Mouse (Mus musculus) midbrain, embryonic 10.5 days (tissue): ENCODE data around the gene Derl2. TPM values are rescaled to one million over a fixed set of nuclear protein-coding genes. Genes with fewer than 3 reads are reported as not detected.

Source experiments
- DNase-seq: peaks from one replicate; pipeline ENCODE4 v3.0.0-alpha.2; 2017; ENCODE audit warnings: low spot score
- H3K27ac ChIP-seq: fragments of 300-500 bp; sonication (generic); replicated peaks from 2 replicates; pipeline ENCODE4 v1.5.1; 2016; ENCODE audit warnings: mild to moderate bottlenecking
- H3K27me3 ChIP-seq: fragments of 300-500 bp; sonication (generic); 2 replicates; pipeline ENCODE4 v1.6.1; 2016; ENCODE audit warnings: low read depth, mild to moderate bottlenecking; ENCODE audit not compliant: poor library complexity, severe bottlenecking
- H3K36me3 ChIP-seq: fragments of 300-500 bp; sonication (generic); 2 replicates; pipeline ENCODE4 v1.6.1; 2016; ENCODE audit warnings: mild to moderate bottlenecking, moderate library complexity
- H3K4me1 ChIP-seq: fragments of 300-500 bp; sonication (generic); 2 replicates; pipeline ENCODE4 v1.6.1; 2016
- H3K4me3 ChIP-seq: fragments of 300-500 bp; sonication (generic); 2 replicates; pipeline ENCODE4 v1.5.1; 2016; ENCODE audit warnings: mild to moderate bottlenecking, moderate library complexity
- H3K9me3 ChIP-seq: fragments of 300-500 bp; sonication (generic); replicated peaks from 2 replicates; pipeline ENCODE4 v1.6.1; 2016; ENCODE audit warnings: mild to moderate bottlenecking
- WGBS: fragments of 180-500 bp; shearing (Covaris S2); methylation state at CpG from one replicate; pipeline ENCODE4 v1.1.7; 2016; 5-methylcytosine and 5-hydroxymethylcytosine counted together
- polyA plus RNA-seq: library from polyadenylated mRNA; unstranded; fragments of >200 nt; fragmentation: Nextera tagmentation; extraction: Ambion mirVana; gene quantifications from 2 replicates; pipeline ENCODE4 v1.2.1, GENCODE M21; 2016

Gene Derl2
- polyA plus RNA-seq, 1 experiment from 2014 or later, result 39.8 TPM

DNA sequence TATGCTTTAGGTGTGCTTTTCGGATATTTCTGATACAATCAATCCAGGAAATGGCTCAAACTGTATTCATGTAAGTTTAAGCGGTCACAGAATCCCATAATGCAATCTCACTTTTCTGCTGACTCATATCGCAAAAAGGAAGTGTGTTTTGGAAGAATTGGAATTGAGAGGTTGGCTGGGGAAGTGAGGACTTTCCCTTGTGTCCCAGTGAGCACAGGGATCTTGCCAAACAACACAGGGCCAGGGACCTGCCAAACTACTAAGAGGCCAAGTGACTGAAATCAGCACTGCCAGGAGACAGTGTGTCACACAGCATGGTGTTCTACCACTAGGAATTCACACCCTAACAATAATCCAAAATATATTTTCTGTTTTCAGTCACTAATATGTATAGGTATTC lies 11.3 kb downstream of the Derl2 start:
- no peak overlapping the region for H3K4me3 ChIP-seq
- DNase-seq, result no peak
- H3K9me3 ChIP-seq, result no peaks in the 10 kb centered on the region
- H3K4me1 ChIP-seq, result peaks cover 9% of the 10 kb centered on the region
- peaks cover 62% of the 10 kb centered on the region for H3K36me3 ChIP-seq
- no peak overlapping the region for H3K27ac ChIP-seq
- WGBS, result 97% methylated on average over 3 of the region's 3 CpGs
- H3K27me3 ChIP-seq, result no peaks in the 10 kb centered on the region

DNA sequence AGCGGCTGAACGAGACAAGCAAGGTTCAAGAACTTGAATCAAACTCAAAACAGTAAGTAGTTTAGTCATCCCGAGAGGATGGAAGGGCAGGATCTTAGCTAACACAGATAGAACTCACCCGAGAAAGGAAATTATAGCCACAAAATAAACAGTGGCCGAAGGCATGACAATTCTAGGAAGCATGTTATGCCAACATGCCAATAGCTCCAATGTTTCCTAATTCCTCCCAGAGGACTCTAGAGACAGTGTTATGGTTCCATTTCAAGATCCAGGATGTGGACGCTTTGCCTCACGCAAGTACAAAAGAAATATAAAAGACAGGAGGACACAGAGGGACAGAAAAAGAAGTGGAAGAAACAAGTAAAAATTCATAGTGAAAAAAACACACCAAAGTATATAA lies 11.8 kb downstream of the Derl2 start:
- DNase-seq, result no peak
- Histone ChIP-seq H3K9me3 (no peaks in the 10 kb centered on the region), H3K36me3 (peaks cover 57% of the 10 kb centered on the region), H3K4me1 (peaks cover 14% of the 10 kb centered on the region), H3K27ac (no peak overlapping the region), H3K27me3 (no peaks in the 10 kb centered on the region), H3K4me3 (no peak overlapping the region)
- 91% methylated on average over 7 of the region's 7 CpGs for WGBS

DNA sequence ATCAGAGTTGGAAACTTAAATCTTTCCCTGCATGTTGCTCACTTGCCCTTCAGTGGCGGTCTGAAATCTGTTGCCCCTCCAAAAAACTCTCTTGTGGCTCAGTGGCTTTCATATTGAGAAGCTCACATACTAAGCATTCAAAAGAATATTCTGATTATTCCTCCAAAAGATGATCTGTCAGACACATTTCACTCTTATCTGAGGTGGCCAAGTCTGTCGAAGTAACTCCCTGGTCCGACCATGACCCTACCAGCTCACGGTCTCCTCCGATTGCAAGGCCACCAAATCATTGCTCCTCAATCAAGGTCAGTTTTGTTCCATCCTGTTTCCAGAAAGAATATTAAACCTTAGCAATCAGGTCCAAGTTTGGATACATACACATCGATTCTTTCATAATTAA lies 12.6 kb downstream of the Derl2 start:
- WGBS, result 96% methylated on average over 6 of the region's 6 CpGs
- H3K27ac ChIP-seq, result no peak overlapping the region
- no peak for DNase-seq
- H3K9me3 ChIP-seq, result no peaks in the 10 kb centered on the region
- H3K4me3 ChIP-seq, result no peak overlapping the region
- H3K27me3 ChIP-seq, result no peaks in the 10 kb centered on the region
- peaks cover 22% of the 10 kb centered on the region for H3K4me1 ChIP-seq
- H3K36me3 ChIP-seq, result peaks cover 49% of the 10 kb centered on the region

DNA sequence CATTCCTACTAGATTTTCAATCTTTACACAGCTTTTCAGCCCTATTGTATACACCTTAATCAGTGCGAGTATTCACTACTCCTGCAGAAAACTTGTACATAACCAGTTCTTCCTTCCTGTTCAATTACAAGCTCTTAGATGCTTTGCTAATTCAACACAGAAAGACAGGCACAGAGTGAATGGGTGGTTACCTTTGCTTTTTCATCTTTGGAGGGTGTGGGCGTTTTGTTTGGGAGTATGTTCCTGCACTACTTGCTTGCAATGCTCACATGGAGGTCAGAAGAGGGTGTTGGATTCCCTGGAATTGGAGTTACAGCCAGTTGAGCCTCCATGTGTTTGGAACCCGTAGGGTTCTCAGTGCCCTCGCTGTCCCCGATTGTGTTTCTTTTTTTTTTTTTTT lies 14.6 kb downstream of the Derl2 start:
- Histone ChIP-seq H3K36me3 (peaks cover 42% of the 10 kb centered on the region), H3K4me1 (peaks cover 22% of the 10 kb centered on the region), H3K27ac (peak overlapping the region; percentile 83), H3K4me3 (peak overlapping the region; percentile 89), H3K9me3 (no peaks in the 10 kb centered on the region), H3K27me3 (no peaks in the 10 kb centered on the region)
- no peak for DNase-seq
- WGBS, result 67% methylated on average over 5 of the region's 5 CpGs

DNA sequence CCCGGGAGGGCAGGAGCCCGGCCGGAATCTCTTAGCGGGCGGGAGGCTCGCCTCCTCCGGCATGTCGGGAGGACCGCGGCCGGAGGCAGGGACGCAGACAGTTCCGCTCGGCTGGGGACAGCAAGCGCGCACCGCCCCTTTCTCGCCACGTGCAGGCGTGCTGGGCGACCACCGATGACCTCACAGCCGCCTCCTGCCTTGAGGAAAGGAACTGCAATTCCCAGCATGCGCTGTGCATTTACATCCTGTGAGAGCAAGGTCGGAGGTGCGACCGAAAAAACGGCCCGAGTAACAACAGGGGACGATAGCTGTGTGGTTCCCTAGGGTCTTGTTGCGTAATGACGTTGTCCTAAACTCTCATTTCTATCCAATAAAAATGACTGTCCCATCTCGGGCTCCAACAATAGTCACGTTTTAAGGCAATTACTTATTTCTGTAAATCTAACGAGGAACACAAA lies 15.3 kb downstream of the Derl2 start, which contains the start of gene Dhx33:
Gene Dhx33 (minus strand): TSS at position 122 of the 458 bp plus-strand sequence.
- peak; percentile 98 for DNase-seq
- Histone ChIP-seq H3K36me3 (peaks cover 42% of the 10 kb centered on the region), H3K4me3 (peak within 1 kb of the TSS; percentile 89), H3K4me1 (peaks cover 22% of the 10 kb centered on the region), H3K27me3 (no peaks in the 10 kb centered on the region), H3K27ac (peak within 1 kb of the TSS; percentile 83), H3K9me3 (no peaks in the 10 kb centered on the region)
- under 1% methylated on average over 35 of the region's 35 CpGs for WGBS

DNA sequence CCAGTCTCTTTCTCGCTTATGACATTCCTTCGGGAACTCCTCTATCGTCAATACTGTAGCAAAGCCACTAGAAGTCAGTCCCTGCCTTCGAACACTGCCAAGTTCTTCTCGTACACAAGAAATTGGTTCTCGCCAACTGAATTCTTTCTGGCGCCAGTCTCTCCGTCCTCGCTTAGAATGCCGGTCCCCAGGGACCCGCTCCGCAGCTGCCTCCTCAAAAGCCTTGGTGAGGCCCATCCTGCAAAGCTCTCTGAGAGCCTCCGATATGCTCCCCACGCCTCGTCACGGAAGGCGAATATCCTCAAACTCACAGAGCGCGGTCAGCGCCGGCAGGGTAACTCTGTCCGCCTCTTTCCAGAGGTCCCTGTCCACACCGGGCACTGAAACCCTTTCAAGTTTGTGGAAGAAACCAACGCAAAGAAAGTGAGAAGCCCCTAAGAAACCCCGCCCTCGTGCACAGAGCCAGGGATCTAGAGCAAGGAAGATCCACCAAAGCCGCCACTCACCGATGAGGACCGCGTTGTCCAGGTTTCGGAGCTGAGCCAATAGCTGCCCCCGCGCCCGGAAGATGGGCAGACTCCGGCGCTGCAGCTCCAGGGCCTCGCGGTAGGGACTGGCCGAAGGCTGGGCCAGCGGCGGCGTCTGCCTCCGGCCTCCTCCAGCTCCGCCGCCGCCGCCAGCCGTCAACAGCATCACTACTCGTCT lies 15.9 kb downstream of the Derl2 start:
- Histone ChIP-seq H3K27ac (peak overlapping the region; percentile 83), H3K36me3 (peaks cover 43% of the 10 kb centered on the region), H3K27me3 (no peaks in the 10 kb centered on the region), H3K4me3 (peak overlapping the region; percentile 89), H3K9me3 (no peaks in the 10 kb centered on the region), H3K4me1 (peaks cover 22% of the 10 kb centered on the region)
- under 1% methylated on average over 49 of the region's 49 CpGs for WGBS
- peak; percentile 45 for DNase-seq

DNA sequence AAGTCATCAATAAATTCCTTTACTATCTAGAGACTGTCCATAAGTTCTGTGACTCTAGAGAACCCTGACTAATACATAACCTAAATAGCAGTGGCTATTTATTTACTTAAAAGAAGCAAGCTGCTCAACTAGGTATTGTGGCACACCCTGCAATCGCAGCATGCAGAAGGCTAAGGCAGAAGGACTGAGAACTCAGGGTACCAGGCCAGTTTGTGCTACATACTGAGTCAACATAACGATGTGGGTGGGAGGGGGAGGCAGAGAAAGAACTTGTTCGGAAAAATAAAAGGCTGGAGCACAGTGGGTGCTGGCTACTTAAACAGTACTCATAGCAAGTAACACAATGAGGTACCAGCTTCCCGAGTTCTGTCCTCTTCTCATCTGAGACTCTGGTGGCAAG lies 18.5 kb downstream of the Derl2 start:
- H3K9me3 ChIP-seq, result no peaks in the 10 kb centered on the region
- 92% methylated on average over 4 of the region's 4 CpGs for WGBS
- H3K4me1 ChIP-seq, result peaks cover 22% of the 10 kb centered on the region
- no peak overlapping the region for H3K27ac ChIP-seq
- peaks cover 47% of the 10 kb centered on the region for H3K36me3 ChIP-seq
- no peak for DNase-seq
- no peak overlapping the region for H3K4me3 ChIP-seq
- H3K27me3 ChIP-seq, result no peaks in the 10 kb centered on the region

DNA sequence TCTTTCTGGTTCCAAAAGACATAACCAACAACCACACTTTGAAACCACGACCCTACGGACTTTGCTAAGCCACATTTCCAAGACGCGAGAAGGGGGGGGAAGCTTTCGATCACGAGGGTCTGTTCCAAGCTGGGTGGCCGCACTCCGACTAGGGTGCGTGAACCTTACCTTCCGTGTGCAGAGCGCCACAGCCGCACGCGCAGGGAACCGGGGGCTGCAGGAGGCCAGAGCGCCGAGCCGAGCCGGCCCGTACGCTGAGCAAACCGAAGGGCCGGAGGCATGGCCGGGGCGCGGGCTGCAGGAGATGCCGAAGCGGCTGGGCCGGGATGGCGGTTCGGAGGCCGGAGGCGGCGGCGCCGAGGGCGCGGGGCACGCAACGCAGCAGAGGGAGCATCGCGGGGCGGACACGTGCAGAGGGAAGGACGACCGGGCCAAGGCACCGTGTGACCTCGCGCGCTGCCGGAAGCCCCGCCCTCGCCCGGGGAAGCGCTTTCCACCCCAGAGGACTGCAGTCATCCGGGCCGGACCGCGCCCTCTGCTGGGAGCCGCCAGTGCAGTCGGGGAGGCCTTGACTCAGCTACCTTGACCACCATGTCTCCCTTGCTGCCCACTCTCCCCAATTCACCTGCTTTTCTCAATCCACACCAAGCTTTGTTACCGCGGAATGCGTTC lies 36.9 kb downstream of the Derl2 start, which contains the start of gene C1qbp:
Gene C1qbp (minus strand): TSS at position 470 of the 672 bp plus-strand sequence.
- Histone ChIP-seq H3K36me3 (peaks cover 77% of the 10 kb centered on the region), H3K9me3 (no peaks in the 10 kb centered on the region), H3K4me1 (peaks cover 13% of the 10 kb centered on the region), H3K27me3 (no peaks in the 10 kb centered on the region), H3K27ac (peak within 1 kb of the TSS; percentile 94), H3K4me3 (peak within 1 kb of the TSS; percentile 98)
- under 1% methylated on average over 64 of the region's 64 CpGs for WGBS
- peak; percentile 92 for DNase-seq

DNA sequence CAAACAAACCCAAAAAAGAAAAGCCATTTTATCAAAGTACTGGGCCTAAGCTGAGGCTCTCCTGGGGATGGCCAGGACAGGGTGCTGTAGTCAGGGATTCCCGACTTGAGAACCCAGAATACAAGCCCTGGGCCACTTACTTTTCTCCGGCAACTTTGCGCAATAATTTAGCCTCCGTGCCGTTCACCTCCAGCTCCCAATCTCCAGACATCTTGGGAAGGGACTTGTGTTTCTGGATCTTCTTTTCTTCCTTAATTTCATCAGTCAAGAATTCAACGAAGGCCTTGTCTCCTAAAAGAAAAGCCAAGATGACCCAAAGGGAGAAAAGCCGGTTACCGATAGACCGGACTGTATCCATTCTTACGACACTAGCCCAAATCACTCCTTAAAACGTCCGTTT lies 37.6 kb downstream of the Derl2 start:
- H3K4me3 ChIP-seq, result peak overlapping the region; percentile 98
- H3K4me1 ChIP-seq, result peaks cover 13% of the 10 kb centered on the region
- peaks cover 77% of the 10 kb centered on the region for H3K36me3 ChIP-seq
- no peaks in the 10 kb centered on the region for H3K9me3 ChIP-seq
- H3K27ac ChIP-seq, result peak overlapping the region; percentile 94
- 13% methylated on average over 12 of the region's 12 CpGs for WGBS
- no peak for DNase-seq
- no peaks in the 10 kb centered on the region for H3K27me3 ChIP-seq

DNA sequence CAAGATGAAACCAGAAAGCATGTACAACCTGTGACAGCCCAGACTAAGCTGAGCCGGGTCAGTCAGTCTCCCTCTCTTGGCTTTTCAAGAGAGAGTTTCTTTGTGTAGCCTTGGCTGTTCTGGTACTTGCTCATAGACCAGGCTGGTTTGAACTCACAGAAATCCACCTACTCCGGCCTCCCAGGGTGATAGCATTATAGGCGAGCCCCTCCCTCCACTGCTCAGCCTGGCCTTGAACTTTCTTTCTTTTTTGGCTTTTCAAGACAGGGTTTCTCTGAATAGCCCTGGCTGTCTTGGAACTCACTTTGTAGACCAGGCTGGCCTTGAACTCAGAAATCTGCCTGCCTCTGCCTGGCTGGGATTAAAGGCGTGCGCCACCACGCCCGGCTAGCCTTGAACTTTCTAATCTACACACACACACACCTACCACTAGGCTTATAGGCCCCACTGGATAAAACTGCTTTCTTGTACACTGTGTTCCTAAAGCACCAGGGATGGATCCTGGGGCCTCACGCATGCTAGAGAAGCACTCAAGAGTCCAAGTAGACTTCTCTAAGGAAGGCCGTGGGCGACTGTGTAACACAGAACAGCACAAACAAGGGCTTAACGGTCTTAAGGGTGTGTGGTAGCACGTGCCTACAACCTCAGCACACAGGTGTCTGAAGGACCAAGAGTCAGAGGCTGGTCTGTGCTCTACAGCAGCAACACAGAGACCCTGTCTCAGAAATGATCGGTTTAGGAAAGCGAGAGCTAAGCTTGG lies 38.7 kb downstream of the Derl2 start:
- DNase-seq, result no peak
- H3K36me3 ChIP-seq, result peaks cover 77% of the 10 kb centered on the region
- no peaks in the 10 kb centered on the region for H3K9me3 ChIP-seq
- H3K27me3 ChIP-seq, result no peaks in the 10 kb centered on the region
- peak overlapping the region; percentile 98 for H3K4me3 ChIP-seq
- no peak overlapping the region for H3K27ac ChIP-seq
- H3K4me1 ChIP-seq, result peaks cover 13% of the 10 kb centered on the region
- 93% methylated on average over 14 of the region's 14 CpGs for WGBS

DNA sequence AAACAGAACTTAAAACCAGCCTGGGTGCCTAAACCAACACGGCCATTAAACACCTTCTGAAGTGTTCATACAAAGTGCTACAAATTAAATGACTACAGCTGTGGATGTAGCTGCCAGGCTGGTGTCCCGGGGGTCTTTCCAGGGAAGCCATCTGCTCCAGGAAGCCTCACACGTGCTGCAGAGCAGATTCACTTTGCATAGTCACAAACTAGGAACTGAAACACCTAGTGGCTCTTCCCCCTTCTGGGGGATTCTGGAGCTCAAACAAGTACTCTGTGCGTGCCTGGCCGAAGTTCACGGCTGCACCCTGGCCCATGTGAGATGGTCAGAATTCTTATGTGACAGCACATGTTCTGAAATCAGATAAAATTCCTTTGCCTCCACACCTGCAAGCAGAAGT lies 39.4 kb downstream of the Derl2 start:
- 89% methylated on average over 6 of the region's 6 CpGs for WGBS
- Histone ChIP-seq H3K27me3 (no peaks in the 10 kb centered on the region), H3K4me1 (peaks cover 13% of the 10 kb centered on the region), H3K36me3 (peaks cover 77% of the 10 kb centered on the region), H3K4me3 (no peak overlapping the region), H3K9me3 (no peaks in the 10 kb centered on the region), H3K27ac (no peak overlapping the region)
- no peak for DNase-seq

DNA sequence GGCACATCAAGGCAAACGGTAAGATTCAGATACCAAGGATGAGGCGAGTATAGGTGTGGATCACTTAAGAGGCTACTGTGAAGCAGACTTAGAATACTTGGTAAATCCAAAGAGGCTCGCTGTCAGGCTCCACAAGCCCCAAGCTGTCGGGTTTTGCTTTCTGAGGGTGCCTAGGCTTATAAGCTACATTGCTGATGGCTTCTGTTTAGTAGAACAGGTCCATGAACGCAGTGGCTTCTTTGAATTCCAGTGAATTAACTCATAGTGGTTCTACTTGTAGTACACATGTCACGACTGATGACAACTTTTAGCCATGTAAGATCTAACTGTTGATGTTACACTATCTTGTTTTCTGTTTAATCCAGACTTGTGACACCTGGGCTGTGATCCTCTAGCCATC lies 42.3 kb downstream of the Derl2 start:
- no peak overlapping the region for H3K4me3 ChIP-seq
- 92% methylated on average over 6 of the region's 6 CpGs for WGBS
- H3K9me3 ChIP-seq, result no peaks in the 10 kb centered on the region
- peaks cover 94% of the 10 kb centered on the region for H3K36me3 ChIP-seq
- H3K4me1 ChIP-seq, result peaks cover 13% of the 10 kb centered on the region
- no peak overlapping the region for H3K27ac ChIP-seq
- no peaks in the 10 kb centered on the region for H3K27me3 ChIP-seq
- DNase-seq, result no peak
